Mouse (Mus musculus) lung, postnatal 0 days (tissue): Measurements from ENCODE around the gene Gm20425. TPM values are rescaled to one million over a fixed set of nuclear protein-coding genes. Genes with fewer than 3 reads are reported as not detected.
A peak's percentile ranks its signal among the peaks of the same experiment; 100 is the strongest.

Experiments used
- ATAC-seq: fragments of 200-750 bp; cut with Nextera tagmentation; 2 replicates; pipeline ENCODE4 v1.8.0; 2017; ENCODE audit warnings: moderate library complexity
- DNase-seq: peaks from one replicate; pipeline ENCODE4 v3.0.0-alpha.2; 2016; ENCODE audit warnings: low spot score
- H3K27ac ChIP-seq: fragments of 300-500 bp; sonication (generic); 2 replicates; pipeline ENCODE4 v1.5.1; 2014; ENCODE audit warnings: antibody characterized with exemption, mild to moderate bottlenecking, low read length, mixed read lengths
- H3K27me3 ChIP-seq: fragments of 300-500 bp; sonication (generic); replicated peaks from 2 replicates; pipeline ENCODE4 v1.6.1; 2014; ENCODE audit warnings: low read length, mixed read lengths; ENCODE audit not compliant: insufficient read depth
- H3K36me3 ChIP-seq: fragments of 300-500 bp; sonication (generic); 2 replicates; pipeline ENCODE4 v1.6.1; 2014; ENCODE audit warnings: low read length, mixed read lengths; ENCODE audit not compliant: insufficient read depth
- H3K4me1 ChIP-seq: fragments of 300-500 bp; sonication (generic); 2 replicates; pipeline ENCODE4 v1.6.1; 2014; ENCODE audit warnings: antibody characterized with exemption, low read depth, low read length, mixed read lengths; ENCODE audit not compliant: insufficient read depth
- H3K4me2 ChIP-seq: fragments of 300-500 bp; sonication (generic); replicated peaks from 2 replicates; pipeline ENCODE4 v1.6.1; 2014; ENCODE audit warnings: low read depth, mild to moderate bottlenecking, low read length, moderate library complexity, mixed read lengths
- H3K4me3 ChIP-seq: fragments of 300-500 bp; sonication (generic); 2 replicates; pipeline ENCODE4 v1.5.1; 2014; ENCODE audit warnings: low read depth, low read length
- H3K9ac ChIP-seq: fragments of 300-500 bp; sonication (generic); replicated peaks from 2 replicates; pipeline ENCODE4 v1.6.1; 2014; ENCODE audit warnings: low read depth, mild to moderate bottlenecking
- H3K9me3 ChIP-seq: fragments of 300-500 bp; sonication (generic); 2 replicates; pipeline ENCODE4 v1.6.1; 2016; ENCODE audit warnings: low read length, mixed read lengths
- CTCF ChIP-seq: IDR thresholded peaks from 2 replicates; pipeline ENCODE4 v1.5.1; 2016; ENCODE audit warnings: antibody characterized with exemption, mild to moderate bottlenecking
- EP300 ChIP-seq: IDR thresholded peaks from 2 replicates; pipeline ENCODE4 v1.6.1; 2016; ENCODE audit warnings: antibody characterized with exemption, mild to moderate bottlenecking, control low read depth
- WGBS: fragments of 180-500 bp; shearing (Covaris S2); extraction: QIAGEN DNeasy Blood & Tissue Kit; methylation state at CpG from one replicate; pipeline ENCODE4 v1.1.7; 2014; 5-methylcytosine and 5-hydroxymethylcytosine counted together
- polyA plus RNA-seq: library from polyadenylated mRNA; unstranded; fragments of >200 nt; fragmentation: Nextera tagmentation; extraction: Ambion mirVana; gene quantifications from 2 replicates; pipeline ENCODE4 v1.2.1, GENCODE M21; 2015

The Gm20425 gene
- polyA plus RNA-seq, 1 experiment from 2014 or later: 7.3 TPM

- WGBS: 47% methylated on average over 28 of the region's 28 CpGs
- Histone ChIP-seq H3K9me3 (no peaks in the 10 kb centered on the region), H3K27ac (no peak overlapping the region), H3K4me3 (peak overlapping the region; percentile 20), H3K4me1 (no peaks in the 10 kb centered on the region), H3K27me3 (no peaks in the 10 kb centered on the region), H3K36me3 (no peaks in the 10 kb centered on the region), H3K9ac (no peak overlapping the region), H3K4me2 (peak overlapping the region; percentile 39)
- DNase-seq (peak; percentile 73), ATAC-seq (no peak; the same call in 1 of the 2 replicates)
- TF ChIP-seq EP300 (no peak), CTCF (no peak)
These were observed 17.3 kb downstream of the Gm20425 start for GRCm38 (mm10) chr9:103212654-103213420.

DNA sequence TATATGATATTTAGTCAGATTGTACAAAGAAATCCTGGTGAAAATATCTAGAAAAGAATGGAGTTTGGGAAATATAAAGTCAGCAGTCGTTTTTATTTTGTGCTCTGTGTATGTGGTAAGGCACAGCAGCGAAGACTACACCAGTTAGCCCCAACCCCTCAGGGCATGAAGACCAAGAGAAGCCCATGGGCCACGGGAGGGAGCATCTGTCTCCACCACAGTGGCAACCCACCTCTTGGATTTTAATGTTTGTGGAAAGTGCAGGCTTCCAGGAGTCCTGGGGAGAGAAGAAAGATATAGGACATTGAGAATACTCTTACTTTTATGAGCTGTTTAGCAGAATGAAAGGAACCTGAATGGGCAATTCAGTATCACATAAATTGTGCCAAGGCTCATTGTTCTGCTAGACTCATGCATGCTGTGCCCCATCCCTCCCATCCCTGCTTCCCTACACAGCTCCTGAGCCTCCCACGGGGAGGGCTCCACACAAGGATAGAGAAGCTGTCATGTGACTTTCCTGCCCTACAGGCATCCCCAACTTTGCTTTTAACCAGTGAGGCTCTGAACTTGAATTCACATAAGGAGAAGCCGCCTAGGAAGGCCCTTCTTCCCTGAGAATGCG lies 21.2 kb downstream of the Gm20425 start:
- Histone ChIP-seq H3K4me3 (no peak overlapping the region), H3K27me3 (no peaks in the 10 kb centered on the region), H3K4me1 (no peaks in the 10 kb centered on the region), H3K27ac (no peak overlapping the region), H3K36me3 (no peaks in the 10 kb centered on the region), H3K9ac (no peak overlapping the region), H3K9me3 (no peaks in the 10 kb centered on the region), H3K4me2 (no peak overlapping the region)
- ATAC-seq (no peak), DNase-seq (no peak)
- TF ChIP-seq CTCF (no peak), EP300 (no peak)
- 62% methylated on average over 6 of the region's 6 CpGs for WGBS

DNA sequence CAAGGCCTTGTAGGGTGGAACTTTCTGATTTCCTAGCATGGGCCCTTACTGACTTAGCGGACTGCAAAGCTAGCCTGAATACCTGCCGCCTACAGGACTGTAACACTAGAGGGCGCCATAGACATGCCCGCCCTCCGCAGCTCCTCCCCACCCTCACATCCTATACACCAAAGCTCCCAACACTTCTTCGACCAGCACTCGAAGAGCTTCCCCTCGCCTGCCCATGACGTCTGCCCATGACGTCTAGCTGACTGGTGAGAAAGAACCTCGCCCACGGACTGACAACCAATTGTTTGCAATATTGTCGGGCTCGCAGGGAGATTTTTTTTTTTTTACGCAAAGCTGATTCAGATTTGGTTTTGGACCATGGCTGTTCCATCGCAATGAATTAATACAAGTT lies 22.3 kb downstream of the Gm20425 start:
- WGBS: 9% methylated on average over 16 of the region's 16 CpGs
- Histone ChIP-seq H3K27ac (no peak overlapping the region), H3K36me3 (no peaks in the 10 kb centered on the region), H3K9ac (no peak overlapping the region), H3K4me2 (0 out of 2 replicates have a peak overlapping the region, but pooled peaks have one; percentile 33), H3K4me3 (no peak overlapping the region), H3K27me3 (no peaks in the 10 kb centered on the region), H3K9me3 (no peaks in the 10 kb centered on the region), H3K4me1 (no peaks in the 10 kb centered on the region)
- DNase-seq: peak; percentile 96
- TF ChIP-seq EP300 (no peak), CTCF (peak; percentile 96)
- peak; percentile 95 for ATAC-seq

DNA sequence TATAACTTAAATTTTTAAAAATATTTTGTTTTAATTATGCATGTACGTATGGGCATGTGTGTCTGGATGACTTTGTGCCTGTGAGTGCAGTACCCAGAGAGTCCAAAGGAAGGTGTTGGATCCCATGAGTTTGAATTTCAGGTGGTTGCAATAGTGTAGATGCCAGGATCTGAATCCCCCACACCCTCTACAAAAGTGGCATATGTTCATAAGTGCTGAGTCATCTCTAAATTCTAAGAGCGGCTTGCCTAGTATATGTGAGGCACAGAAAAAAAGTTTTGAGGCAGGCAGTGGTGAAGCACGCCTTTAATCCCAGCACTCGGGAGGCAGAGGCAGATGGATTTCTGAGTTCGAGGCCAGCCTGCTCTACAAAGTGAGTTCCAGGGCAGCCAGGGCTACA lies 24.3 kb downstream of the Gm20425 start:
- Histone ChIP-seq H3K9ac (no peak overlapping the region), H3K36me3 (no peaks in the 10 kb centered on the region), H3K27me3 (no peaks in the 10 kb centered on the region), H3K27ac (no peak overlapping the region), H3K9me3 (no peaks in the 10 kb centered on the region), H3K4me3 (no peak overlapping the region), H3K4me2 (no peak overlapping the region), H3K4me1 (no peaks in the 10 kb centered on the region)
- DNase-seq: no peak
- WGBS: 84% methylated on average over 5 of the region's 5 CpGs
- no peak for ATAC-seq
- no peak for TF ChIP-seq EP300
- TF ChIP-seq CTCF: no peak

- ATAC-seq: peak; percentile 100
These were observed 28.4 kb downstream of the Gm20425 start, which contains the start of gene Srprb for GRCm38 (mm10) chr9:103201561-103202260. TSS of gene Srprb (minus strand) at chr9:103202137.

DNA sequence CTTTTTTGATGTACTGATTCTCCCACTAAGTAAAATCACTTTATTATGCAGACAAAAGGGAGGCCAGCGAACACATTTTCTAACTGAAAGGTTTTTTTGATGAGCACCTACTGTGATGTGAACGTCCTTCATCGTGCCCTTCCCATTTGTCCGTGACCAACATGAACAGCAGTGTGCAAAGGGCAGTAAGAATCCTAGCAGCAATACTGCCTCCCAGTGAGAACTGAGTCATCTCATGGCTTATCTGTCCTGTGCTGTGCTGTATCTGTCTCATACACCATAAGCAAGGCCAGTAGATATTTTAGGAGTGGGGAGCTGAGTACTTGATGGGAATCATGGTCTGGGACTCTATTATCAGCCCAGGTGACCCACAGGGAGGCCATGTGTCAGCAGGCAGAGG lies 41.7 kb downstream of the Gm20425 start:
- peaks cover 7% of the 10 kb centered on the region; the same call in 1 of the 2 replicates for H3K36me3 ChIP-seq
- no peaks in the 10 kb centered on the region for H3K4me1 ChIP-seq

More at GRCm38 (mm10) chr9:103201561-103202260, 28.4 kb downstream of the Gm20425 start, which contains the start of gene Srprb:
- peak within 1 kb of the TSS; percentile 82 for H3K4me3 ChIP-seq
- peak within 1 kb of the TSS; percentile 78 for H3K4me2 ChIP-seq
- no peaks in the 10 kb centered on the region for H3K4me1 ChIP-seq
- H3K27ac ChIP-seq: peak within 1 kb of the TSS; percentile 80
- DNase-seq: peak; percentile 96
- TF ChIP-seq CTCF: no peak; the same call in 1 of the 2 replicates
- no peak for TF ChIP-seq EP300
- peak within 1 kb of the TSS; percentile 76 for H3K9ac ChIP-seq
- H3K36me3 ChIP-seq: peaks cover 17% of the 10 kb centered on the region
- H3K27me3 ChIP-seq: no peaks in the 10 kb centered on the region
- WGBS: under 1% methylated on average over 44 of the region's 45 CpGs
- H3K9me3 ChIP-seq: no peaks in the 10 kb centered on the region

More for the DNA sequence above, 41.7 kb downstream of the Gm20425 start:
- DNase-seq (no peak), ATAC-seq (no peak)
- H3K9me3 ChIP-seq: no peaks in the 10 kb centered on the region
- WGBS: 96% methylated on average over 4 of the region's 4 CpGs
- no peak for TF ChIP-seq CTCF
- no peak for TF ChIP-seq EP300
- no peak overlapping the region for H3K27ac ChIP-seq
- no peak overlapping the region for H3K9ac ChIP-seq
- no peak overlapping the region for H3K4me2 ChIP-seq
- no peak overlapping the region for H3K4me3 ChIP-seq
- no peaks in the 10 kb centered on the region for H3K27me3 ChIP-seq
